Mouse (Mus musculus): ENCODE measurements around the gene Thra. TPM values are rescaled to one million over a fixed set of nuclear protein-coding genes. Genes with fewer than 3 reads are reported as not detected.

Gene Thra
- polyA plus RNA-seq, 1 experiment, result 68.9 TPM

- Histone ChIP-seq H3K27me3 (ENCODE audit: control insufficient read depth, insufficient read depth, insufficient read length) (no peaks in the 10 kb centered on the region), H3K4me2 (ENCODE audit: low read depth) (peak overlapping the region; percentile 84), H3ac (ENCODE audit: control insufficient read depth, insufficient read length) (no peak overlapping the region), H3K79me2 (ENCODE audit: control insufficient read depth, insufficient read depth) (peaks cover 17% of the 10 kb centered on the region), H3K4me3 (peak overlapping the region; percentile 10), H3K36me3 (ENCODE audit: control insufficient read depth, insufficient read depth) (no peaks in the 10 kb centered on the region)
- TF ChIP-seq MAX (IDR thresholded peaks at IDR 0.05; ENCODE audit: low read depth), result no peak
- no peak for TF ChIP-seq REST (IDR thresholded peaks at IDR 0.05; ENCODE audit: insufficient read depth, insufficient read length)
- TF ChIP-seq MYOG (IDR thresholded peaks at IDR 0.05; ENCODE audit: control insufficient read depth in 1 of 3, insufficient read depth in 1 of 3, insufficient read length in 2 of 3, low read depth in 2 of 3), result no peak
- TF ChIP-seq TCF12 (IDR thresholded peaks at IDR 0.05; ENCODE audit: insufficient read depth, poor library complexity, severe bottlenecking), result no peak
- no peak for TF ChIP-seq SRF (IDR thresholded peaks at IDR 0.05; ENCODE audit: control insufficient read depth, insufficient read length, low read depth)
- no peak for TF ChIP-seq POLR2A (IDR thresholded peaks at IDR 0.05; ENCODE audit: insufficient read length, low read depth)
- TF ChIP-seq POLR2AphosphoS2 (IDR thresholded peaks at IDR 0.05; ENCODE audit: insufficient read length, low read depth), result no peak
- TF ChIP-seq CEBPB (IDR thresholded peaks at IDR 0.05; ENCODE audit: insufficient read depth, poor library complexity, severe bottlenecking), result no peak
These were observed 10.9 kb downstream of the Thra start for GRCm38 (mm10) chr11:98751221-98751782.

- H3K4me2 ChIP-seq (ENCODE audit: low read depth), result no peak overlapping the region
- H3K27me3 ChIP-seq (ENCODE audit: control insufficient read depth, insufficient read depth, insufficient read length), result no peaks in the 10 kb centered on the region
- H3K36me3 ChIP-seq (ENCODE audit: control insufficient read depth, insufficient read depth), result peaks cover 7% of the 10 kb centered on the region
- H3K4me3 ChIP-seq, result no peak overlapping the region
- TF ChIP-seq USF1 (IDR thresholded peaks at IDR 0.05; ENCODE audit: low read depth) (no peak), SRF (IDR thresholded peaks at IDR 0.05; ENCODE audit: control insufficient read depth, insufficient read length, low read depth) (no peak), E2F4 (IDR thresholded peaks at IDR 0.05; ENCODE audit: insufficient read depth) (no peak), POLR2A (IDR thresholded peaks at IDR 0.05; ENCODE audit: insufficient read length, low read depth) (no peak), POLR2AphosphoS2 (IDR thresholded peaks at IDR 0.05; ENCODE audit: insufficient read length, low read depth) (no peak), MYOD1 (IDR thresholded peaks at IDR 0.05; ENCODE audit: control insufficient read depth in 1 of 3, insufficient read length in 2 of 3, low read depth in 2 of 3) (no peak), MAX (IDR thresholded peaks at IDR 0.05; ENCODE audit: low read depth) (no peak), MYOG (IDR thresholded peaks at IDR 0.05; ENCODE audit: control insufficient read depth in 1 of 3, insufficient read depth in 1 of 3, insufficient read length in 2 of 3, low read depth in 2 of 3) (no peak), TCF3 (IDR thresholded peaks at IDR 0.05; ENCODE audit: insufficient read length, low read depth) (no peak), TCF12 (IDR thresholded peaks at IDR 0.05; ENCODE audit: insufficient read depth, poor library complexity, severe bottlenecking) (no peak), REST (IDR thresholded peaks at IDR 0.05; ENCODE audit: insufficient read depth, insufficient read length) (no peak), CEBPB (IDR thresholded peaks at IDR 0.05; ENCODE audit: insufficient read depth, poor library complexity, severe bottlenecking) (no peak)
- H3ac ChIP-seq (ENCODE audit: control insufficient read depth, insufficient read length), result no peak overlapping the region
- H3K79me2 ChIP-seq (ENCODE audit: control insufficient read depth, insufficient read depth), result peaks cover 17% of the 10 kb centered on the region
These were observed 12.2 kb downstream of the Thra start for GRCm38 (mm10) chr11:98752562-98753140.

GRCm38 (mm10) chr11:98753264-98753663 lies 12.8 kb downstream of the Thra start:
- TF ChIP-seq SRF (IDR thresholded peaks at IDR 0.05; ENCODE audit: control insufficient read depth, insufficient read length, low read depth), result no peak
- no peak overlapping the region for H3ac ChIP-seq (ENCODE audit: control insufficient read depth, insufficient read length)
- H3K79me2 ChIP-seq (ENCODE audit: control insufficient read depth, insufficient read depth), result peaks cover 17% of the 10 kb centered on the region
- H3K27me3 ChIP-seq (ENCODE audit: control insufficient read depth, insufficient read depth, insufficient read length), result no peaks in the 10 kb centered on the region
- H3K4me2 ChIP-seq (ENCODE audit: low read depth), result no peak overlapping the region
- no peak overlapping the region for H3K4me3 ChIP-seq
- H3K36me3 ChIP-seq (ENCODE audit: control insufficient read depth, insufficient read depth), result peaks cover 7% of the 10 kb centered on the region

- Histone ChIP-seq H3K4me3 (no peak overlapping the region), H3K27me3 (ENCODE audit: control insufficient read depth, insufficient read depth, insufficient read length) (no peaks in the 10 kb centered on the region), H3K4me2 (ENCODE audit: low read depth) (peak overlapping the region; percentile 57), H3ac (ENCODE audit: control insufficient read depth, insufficient read length) (no peak overlapping the region), H3K79me2 (ENCODE audit: control insufficient read depth, insufficient read depth) (peaks cover 15% of the 10 kb centered on the region), H3K36me3 (ENCODE audit: control insufficient read depth, insufficient read depth) (peaks cover 7% of the 10 kb centered on the region)
- TF ChIP-seq MAX (IDR thresholded peaks at IDR 0.05; ENCODE audit: low read depth) (no peak), POLR2A (IDR thresholded peaks at IDR 0.05; ENCODE audit: insufficient read length, low read depth) (peak; percentile 46), POLR2AphosphoS2 (IDR thresholded peaks at IDR 0.05; ENCODE audit: insufficient read length, low read depth) (peak; percentile 52)
These were observed 13.7 kb downstream of the Thra start for GRCm38 (mm10) chr11:98754151-98754620.

- peaks cover 7% of the 10 kb centered on the region for H3K36me3 ChIP-seq (ENCODE audit: control insufficient read depth, insufficient read depth)
- TF ChIP-seq MYOG (IDR thresholded peaks at IDR 0.05; ENCODE audit: control insufficient read depth in 1 of 3, insufficient read depth in 1 of 3, insufficient read length in 2 of 3, low read depth in 2 of 3), result peak in 1 of 3 experiments; percentile 14
- no peak for TF ChIP-seq SRF (IDR thresholded peaks at IDR 0.05; ENCODE audit: control insufficient read depth, insufficient read length, low read depth)
- no peak for TF ChIP-seq TCF3 (IDR thresholded peaks at IDR 0.05; ENCODE audit: insufficient read length, low read depth)
- peak; percentile 39 for TF ChIP-seq POLR2A (IDR thresholded peaks at IDR 0.05; ENCODE audit: insufficient read length, low read depth)
- peak; percentile 53 for TF ChIP-seq USF1 (IDR thresholded peaks at IDR 0.05; ENCODE audit: low read depth)
- TF ChIP-seq CEBPB (IDR thresholded peaks at IDR 0.05; ENCODE audit: insufficient read depth, poor library complexity, severe bottlenecking), result no peak
- H3K4me3 ChIP-seq, result no peak overlapping the region
- peaks cover 10% of the 10 kb centered on the region for H3K79me2 ChIP-seq (ENCODE audit: control insufficient read depth, insufficient read depth)
- peak overlapping the region; percentile 57 for H3K4me2 ChIP-seq (ENCODE audit: low read depth)
- no peak overlapping the region for H3ac ChIP-seq (ENCODE audit: control insufficient read depth, insufficient read length)
- no peaks in the 10 kb centered on the region for H3K27me3 ChIP-seq (ENCODE audit: control insufficient read depth, insufficient read depth, insufficient read length)
These were observed 14.3 kb downstream of the Thra start for GRCm38 (mm10) chr11:98754621-98755181.
